Mouse (Mus musculus) layer of hippocampus, adult 18-20 months (tissue): ENCODE measurements around the gene Tlr6. TPM values are rescaled to one million over a fixed set of nuclear protein-coding genes. Genes with fewer than 3 reads are reported as not detected.
A peak's percentile ranks its signal among the peaks of the same experiment; 100 is the strongest.

Source experiments
- DNase-seq, 2 experiments: peaks; one replicate each; pipeline ENCODE4 v3.0.0; 2022; ENCODE audit warnings: low spot score in 2 of 2
- long read RNA-seq: library from polyadenylated mRNA; stranded (forward); transcript quantifications from one replicate; pipeline ENCODE4 v2.0.0, GENCODE M21; 2021
- total RNA-seq, 2 experiments: library from RNA; stranded (reverse); gene quantifications; 2 replicates each; pipeline ENCODE4 v1.2.3; 2021

Tlr6 gene
- 1 to 10 TPM in 1 of 2 experiments, under 1 TPM in 1; 0.89 to 1.2 TPM for total RNA-seq
- long read RNA-seq, partial matches to known transcripts, result 0 of 2 reads
- long read RNA-seq, other reads (novel, unspliced or antisense), result 1 of 2 reads

GRCm38 (mm10) chr5:64959843-64960230, at the start of gene Tlr6:
TSS of gene Tlr6 (minus strand) at chr5:64960097.
- peak in 1 of 2 experiments; percentile 57 for DNase-seq

- DNase-seq, result no peak
These were observed 46.2 kb upstream of the Tlr6 start for GRCm38 (mm10) chr5:65006011-65006491.

GRCm38 (mm10) chr5:65005251-65005650, 45.4 kb upstream of the Tlr6 start:
- no peak for DNase-seq

- DNase-seq, result no peak
These were observed 44.1 kb upstream of the Tlr6 start for GRCm38 (mm10) chr5:65003946-65004535.

GRCm38 (mm10) chr5:65002940-65003824, 43.3 kb upstream of the Tlr6 start:
- peak in 1 of 2 experiments; percentile 61 for DNase-seq

GRCm38 (mm10) chr5:64995408-64995807, 35.5 kb upstream of the Tlr6 start:
- no peak for DNase-seq

GRCm38 (mm10) chr5:64992540-64992939, 32.6 kb upstream of the Tlr6 start:
- peak; percentile 54 to 63 for DNase-seq

- DNase-seq, result no peak
These were observed 30.0 kb upstream of the Tlr6 start for GRCm38 (mm10) chr5:64989940-64990339.

GRCm38 (mm10) chr5:64985971-64986370, 26.1 kb upstream of the Tlr6 start:
- DNase-seq, result no peak

- DNase-seq, result peak in 1 of 2 experiments; percentile 11
These were observed 17.2 kb upstream of the Tlr6 start for GRCm38 (mm10) chr5:64977128-64977527.

GRCm38 (mm10) chr5:64975121-64975520, 15.2 kb upstream of the Tlr6 start:
- no peak for DNase-seq

GRCm38 (mm10) chr5:64969861-64970771, 10.2 kb upstream of the Tlr6 start, which contains the start of gene Fam114a1:
TSS of gene Fam114a1 (plus strand) at chr5:64970071.
- no peak for DNase-seq

GRCm38 (mm10) chr5:64968961-64969860, 9.3 kb upstream of the Tlr6 start:
- no peak for DNase-seq

- no peak for DNase-seq
These were observed 3.8 kb upstream of the Tlr6 start for GRCm38 (mm10) chr5:64963735-64964134.

GRCm38 (mm10) chr5:64963271-64963670, 3.4 kb upstream of the Tlr6 start:
- DNase-seq, result no peak

GRCm38 (mm10) chr5:64960857-64961391, 1.0 kb upstream of the Tlr6 start:
- DNase-seq, result no peak

- DNase-seq, result no peak
These were observed 680 bp downstream of the Tlr6 start for GRCm38 (mm10) chr5:64958991-64959842.

- DNase-seq, result no peak
These were observed 5.0 kb downstream of the Tlr6 start for GRCm38 (mm10) chr5:64954931-64955330.

GRCm38 (mm10) chr5:64951486-64951885, 8.4 kb downstream of the Tlr6 start:
- DNase-seq, result peak; percentile 19 to 35
